Mouse (Mus musculus): Measurements from ENCODE around the gene Gm20458.

The Gm20458 gene

DNA sequence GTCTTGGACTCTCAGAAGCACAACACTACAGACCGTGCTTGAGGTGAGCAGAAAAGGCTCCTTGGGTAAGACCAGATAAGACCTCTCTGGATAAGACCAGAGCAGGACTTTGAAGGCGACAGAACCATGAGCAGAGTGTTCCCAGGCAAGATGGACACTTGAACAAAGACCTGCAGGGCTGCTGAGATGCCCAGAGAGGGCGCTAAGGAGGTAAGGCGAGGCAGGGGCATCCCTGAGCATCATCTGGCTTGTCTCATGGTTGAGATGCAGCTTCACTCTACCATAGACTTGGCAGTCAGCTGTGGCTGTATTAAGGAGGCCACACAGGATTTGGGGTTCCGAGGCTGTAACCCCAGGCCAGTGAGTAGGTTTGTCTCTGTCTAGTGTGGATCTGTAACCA, 38.5 kb downstream of the Gm20458 start:
- no peak for DNase-seq (ENCODE audit: low spot score in 2 of 2)

DNA sequence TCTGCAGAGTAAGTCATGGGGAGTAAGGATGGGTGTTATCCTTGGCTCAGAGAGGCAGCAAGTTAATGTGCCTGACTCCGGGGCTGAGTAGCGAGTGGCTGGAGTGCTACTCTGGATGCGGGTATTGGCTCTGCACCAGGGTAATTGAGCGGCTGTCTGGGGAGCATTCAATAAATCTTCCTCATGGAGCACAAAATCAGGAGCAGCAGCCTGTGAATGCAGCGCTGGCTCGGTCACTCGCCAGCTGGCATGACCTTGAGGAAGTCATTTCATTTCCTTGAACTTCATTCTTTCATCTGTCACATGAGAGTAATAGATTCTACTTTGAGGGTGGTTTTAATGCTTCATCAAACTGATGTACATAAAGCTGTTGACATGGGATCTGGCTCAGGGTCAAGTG, 39.7 kb downstream of the Gm20458 start:
- no peak for DNase-seq (ENCODE audit: low spot score in 2 of 2)

DNA sequence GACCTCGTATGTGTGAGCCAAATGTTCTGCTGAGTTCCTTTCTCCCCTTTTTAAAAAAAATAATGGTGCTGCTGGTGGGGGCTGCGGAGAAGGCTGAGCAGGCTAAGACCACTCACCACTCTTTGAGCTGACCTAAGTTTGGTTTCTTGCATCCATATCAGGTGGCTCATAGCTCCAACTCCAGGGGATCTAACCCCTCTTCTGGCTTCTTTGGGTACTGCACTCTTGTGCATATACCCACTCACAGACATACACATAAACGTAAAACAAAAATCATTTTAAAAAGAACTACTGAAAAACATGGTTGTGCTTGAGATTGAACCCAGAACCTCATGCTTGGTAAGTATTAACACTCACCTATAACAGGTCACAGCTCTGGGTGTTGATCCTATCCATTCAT, 44.2 kb downstream of the Gm20458 start:
- DNase-seq (ENCODE audit: low spot score in 2 of 2): no peak

DNA sequence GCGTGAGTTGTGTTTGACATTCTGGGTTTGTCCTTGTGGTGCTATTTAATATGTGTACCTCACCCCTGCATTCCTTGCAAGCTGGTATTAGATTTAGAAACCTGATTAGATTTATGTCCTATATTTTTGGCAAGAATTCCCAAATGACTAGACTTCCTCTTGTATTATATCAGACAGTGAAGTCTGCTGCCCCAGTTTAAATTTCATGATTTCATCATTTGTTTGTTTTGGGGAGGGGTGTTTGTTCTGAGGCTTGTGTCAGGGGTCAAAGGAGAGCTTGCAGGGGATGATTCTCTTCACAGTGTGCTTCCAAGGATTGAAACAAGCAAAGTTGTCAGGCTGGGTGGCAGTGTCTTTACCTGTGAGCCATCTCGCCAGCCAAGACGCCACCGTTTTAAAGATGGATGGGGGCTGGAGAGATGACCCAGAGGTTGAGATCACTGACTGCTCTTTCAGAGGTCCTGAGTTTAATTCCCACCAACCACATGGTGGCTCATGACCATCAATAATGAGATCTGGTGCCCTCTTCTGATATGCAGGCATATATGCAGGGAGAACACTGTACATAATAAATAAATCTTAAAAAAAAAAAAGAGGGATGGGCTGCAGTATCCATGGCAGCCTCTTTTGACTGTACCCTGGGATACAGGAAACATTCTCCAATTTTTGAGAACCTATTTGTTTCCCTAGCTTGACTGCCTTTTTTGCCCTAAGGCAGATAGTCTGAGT, 45.0 kb downstream of the Gm20458 start:
- no peak for DNase-seq (ENCODE audit: low spot score in 2 of 2)

- no peak for DNase-seq (ENCODE audit: low spot score in 2 of 2)
Observed at GRCm38 (mm10) chr2:164507811-164508210, 47.0 kb downstream of the Gm20458 start.

GRCm38 (mm10) chr2:164510621-164511190, 49.9 kb downstream of the Gm20458 start:
- DNase-seq (ENCODE audit: low spot score in 2 of 2): no peak

DNA sequence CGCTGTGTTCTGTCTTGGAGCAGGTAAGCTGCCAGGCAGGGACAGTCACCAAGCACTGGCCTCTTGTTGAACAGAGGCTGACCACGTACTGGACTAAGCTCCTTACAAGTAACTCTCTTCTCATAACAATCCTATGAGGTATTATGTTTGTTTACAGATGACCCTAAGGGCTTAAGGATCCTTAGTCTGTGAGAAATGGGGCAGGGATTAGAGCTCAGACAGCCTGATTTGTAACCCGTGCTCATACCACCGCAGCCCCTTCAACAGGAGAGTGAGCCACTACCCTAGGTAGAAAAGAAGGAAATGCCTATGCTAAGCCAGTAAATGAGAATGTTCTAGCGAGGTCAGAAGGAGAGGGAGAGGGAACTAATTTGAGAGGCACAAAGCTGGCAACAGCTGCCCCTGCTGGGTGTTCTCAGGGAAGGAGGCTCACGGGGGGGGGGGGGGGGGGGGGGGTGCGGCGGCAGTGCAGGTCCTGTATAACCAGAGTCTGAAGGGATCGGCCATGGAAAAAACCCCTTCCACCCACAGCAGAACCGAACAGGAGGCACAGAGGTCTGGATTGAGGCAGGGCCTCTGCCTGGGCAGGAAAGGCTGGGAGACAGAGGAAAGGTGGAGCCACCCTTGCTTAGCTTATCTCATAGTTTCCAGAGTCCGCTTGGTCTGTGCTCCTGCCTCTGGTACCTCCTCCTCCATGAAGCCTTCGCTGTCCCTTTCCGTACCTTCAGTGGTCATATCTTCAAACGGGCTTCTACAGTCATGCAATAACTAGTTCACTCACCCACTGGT, 51.5 kb downstream of the Gm20458 start:
- no peak for DNase-seq (ENCODE audit: low spot score in 2 of 2)

GRCm38 (mm10) chr2:164513389-164513788, 52.6 kb downstream of the Gm20458 start:
- peak in 1 of 2 experiments; percentile 57 for DNase-seq (ENCODE audit: low spot score in 2 of 2)

DNA sequence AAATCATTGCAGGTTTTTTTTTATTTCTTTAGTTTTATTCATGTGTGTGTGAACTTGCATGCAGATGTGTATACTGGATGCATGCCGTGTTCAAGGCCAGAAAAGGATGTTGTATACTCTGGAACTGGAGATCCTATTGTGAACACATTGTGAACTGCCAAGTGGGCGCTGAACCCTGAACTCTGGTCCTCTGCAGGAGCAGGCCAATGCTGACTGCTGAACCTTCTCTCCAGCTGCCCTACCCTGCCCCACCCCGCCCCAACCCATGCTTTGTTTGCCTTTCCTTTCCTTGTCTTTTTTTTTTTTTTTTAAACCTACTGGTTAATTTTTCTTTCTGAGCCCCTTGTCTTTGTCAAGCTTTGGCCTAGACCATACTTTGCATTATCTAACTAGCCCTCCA, 54.1 kb downstream of the Gm20458 start:
- DNase-seq (ENCODE audit: low spot score in 2 of 2): no peak

- no peak for DNase-seq (ENCODE audit: low spot score in 2 of 2)
Observed at GRCm38 (mm10) chr2:164515897-164516296, 55.1 kb downstream of the Gm20458 start.

- no peak for DNase-seq (ENCODE audit: low spot score in 2 of 2)
Observed at GRCm38 (mm10) chr2:164516592-164516991, 55.8 kb downstream of the Gm20458 start.

DNA sequence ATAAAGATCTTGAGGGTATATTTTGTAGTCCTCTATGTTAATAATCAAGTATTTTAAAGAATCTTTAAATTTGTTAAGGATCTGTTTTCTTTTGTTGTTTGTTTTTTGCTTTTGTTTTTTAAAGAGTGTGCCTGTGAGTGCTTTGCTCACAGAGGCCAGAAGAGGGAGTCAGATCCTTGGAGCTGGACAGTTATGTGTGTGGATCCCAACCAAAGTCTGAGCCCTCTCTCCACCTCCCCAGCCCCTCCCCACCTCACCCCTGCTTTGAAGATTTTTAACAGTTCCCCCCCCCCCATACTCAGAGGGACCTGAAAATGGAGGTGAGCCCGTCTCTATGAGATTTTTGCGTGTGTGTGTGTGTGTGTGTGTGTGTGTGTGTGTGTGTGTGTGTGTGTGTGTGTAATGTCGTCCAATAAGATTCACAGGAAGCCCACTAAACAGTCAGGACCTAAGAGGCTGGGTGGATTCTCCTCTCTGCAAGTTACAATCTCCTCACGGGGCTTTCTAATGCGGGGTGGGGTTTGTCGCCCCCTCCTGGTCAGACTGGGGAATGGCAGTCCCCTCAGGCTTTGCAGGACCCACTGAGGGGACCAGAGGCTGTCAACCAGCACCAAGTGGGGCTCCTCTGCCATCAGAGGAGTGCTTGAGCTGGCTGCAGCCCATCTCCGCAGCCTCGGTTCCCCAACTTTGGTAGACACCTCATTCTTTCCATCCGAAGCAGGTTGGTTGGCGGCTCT, 56.9 kb downstream of the Gm20458 start:
- DNase-seq (ENCODE audit: low spot score in 2 of 2): peak; percentile 63 to 66

GRCm38 (mm10) chr2:164518266-164519170, 57.8 kb downstream of the Gm20458 start:
- DNase-seq (ENCODE audit: low spot score in 2 of 2): no peak

DNA sequence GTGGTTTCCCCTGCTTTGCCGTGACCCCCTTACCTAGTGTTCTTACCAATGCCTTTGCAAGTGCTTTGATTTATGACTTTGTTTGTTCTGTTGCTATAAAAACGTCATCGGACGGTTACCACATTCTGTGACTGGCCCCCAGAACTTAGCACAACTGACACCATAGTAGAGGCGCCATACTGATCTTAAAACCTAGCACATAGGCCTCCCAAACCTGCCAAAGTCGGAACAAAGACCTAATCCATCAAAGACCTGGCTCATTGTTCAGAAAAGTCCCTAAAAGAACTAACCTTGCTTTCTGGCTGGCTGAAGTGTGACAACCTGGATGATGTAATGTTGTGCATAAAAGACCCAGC, 58.4 kb downstream of the Gm20458 start:
- no peak for DNase-seq (ENCODE audit: low spot score in 2 of 2)

DNA sequence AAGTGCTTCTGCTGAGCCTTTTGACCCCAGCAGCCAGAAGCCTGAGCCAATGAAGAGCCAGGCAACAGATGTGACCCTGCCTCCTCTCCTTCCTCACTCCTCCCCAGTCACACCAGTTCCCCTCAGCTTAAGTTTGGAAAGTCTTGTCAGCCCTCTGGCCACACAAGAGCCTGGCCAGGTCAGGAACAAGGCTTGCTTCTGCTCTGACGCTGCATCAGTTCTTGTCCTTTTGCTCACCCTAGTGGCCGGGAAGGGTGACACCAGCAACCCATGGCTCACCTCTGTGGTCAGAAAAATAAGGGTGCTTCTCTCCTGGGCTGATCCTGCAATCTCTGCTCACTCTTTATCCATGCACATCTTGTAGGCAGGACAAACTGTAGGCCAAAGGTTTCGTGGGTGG, 60.0 kb downstream of the Gm20458 start:
- DNase-seq (ENCODE audit: low spot score in 2 of 2): peak in 1 of 2 experiments; percentile 64

DNA sequence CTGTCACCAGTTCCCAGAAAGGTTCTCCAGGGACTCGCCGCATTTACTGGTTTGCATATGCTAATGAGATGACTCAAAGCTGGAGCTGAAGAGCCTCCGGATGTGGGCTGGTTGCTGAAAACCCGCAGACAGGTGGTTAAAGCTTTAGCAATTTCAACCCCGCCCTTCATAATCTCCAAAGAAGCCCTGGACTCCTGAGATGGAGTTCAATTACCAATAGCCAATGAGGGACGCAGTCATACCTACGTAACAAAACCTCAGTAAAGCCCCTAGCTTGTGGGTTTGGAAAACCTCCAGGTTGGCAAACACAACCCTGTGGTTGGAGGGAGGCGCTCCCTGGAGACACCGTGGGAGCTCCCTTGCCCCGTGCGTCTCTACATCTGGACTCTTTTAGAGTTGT, 61.1 kb downstream of the Gm20458 start:
- DNase-seq (ENCODE audit: low spot score in 2 of 2): no peak

GRCm38 (mm10) chr2:164522280-164522679, 61.5 kb downstream of the Gm20458 start:
- no peak for DNase-seq (ENCODE audit: low spot score in 2 of 2)

DNA sequence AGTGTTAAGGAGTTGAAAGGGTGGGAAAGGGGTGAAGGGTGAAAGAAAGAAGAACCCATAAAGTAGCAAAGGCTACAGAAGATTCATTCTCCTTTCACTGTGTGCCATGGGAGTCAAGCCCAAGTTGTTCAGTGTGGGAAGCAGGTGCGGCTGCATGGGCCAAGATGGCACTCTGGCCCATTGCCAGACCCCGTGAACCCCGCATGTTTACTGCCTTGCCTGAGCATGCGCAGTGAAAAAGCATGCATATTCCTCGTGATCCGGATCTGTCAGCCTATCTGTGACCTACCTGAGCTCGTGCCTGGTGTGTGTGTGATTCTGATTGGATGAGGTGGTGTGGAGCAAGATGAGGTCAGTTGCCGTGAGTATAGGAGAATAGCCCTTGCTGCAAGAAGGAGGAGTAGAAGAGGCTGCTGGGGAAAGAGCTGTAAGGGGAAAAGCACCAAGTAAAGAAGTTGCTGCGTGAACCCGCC, 62.6 kb downstream of the Gm20458 start:
- DNase-seq (ENCODE audit: low spot score in 2 of 2): peak in 1 of 2 experiments; percentile 53

- DNase-seq (ENCODE audit: low spot score in 2 of 2): no peak
Observed at GRCm38 (mm10) chr2:164528557-164528956, 67.8 kb downstream of the Gm20458 start.

DNA sequence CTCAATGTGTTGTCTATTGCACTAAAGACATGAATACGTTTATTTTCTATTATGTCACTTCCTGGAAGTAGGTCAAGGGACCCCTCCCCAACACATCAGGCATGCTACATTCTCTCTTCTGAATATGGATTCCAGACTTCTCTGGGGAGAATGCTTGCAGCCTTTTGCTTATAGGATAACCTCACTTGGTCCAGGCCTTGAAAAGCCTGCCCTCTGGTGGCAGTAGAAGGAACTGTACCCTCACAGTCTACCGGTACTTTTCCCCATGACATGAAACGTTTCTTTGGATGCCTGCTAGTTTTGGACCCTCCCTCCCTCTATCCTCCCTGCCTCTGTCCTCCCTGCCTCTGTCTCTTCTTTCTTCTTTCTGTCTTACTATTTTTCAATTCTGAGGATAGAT, 70.4 kb downstream of the Gm20458 start:
- DNase-seq (ENCODE audit: low spot score in 2 of 2): peak; percentile 68 to 72

GRCm38 (mm10) chr2:164534315-164534714, 73.5 kb downstream of the Gm20458 start:
- DNase-seq (ENCODE audit: low spot score in 2 of 2): no peak
